Mouse (Mus musculus) heart, embryonic 13.5 days (tissue): ENCODE results near the gene Ppp1r1a. TPM values are rescaled to one million over a fixed set of nuclear protein-coding genes. Genes with fewer than 3 reads are reported as not detected.

Experiments used
- ATAC-seq: fragments of 200-750 bp; cut with Nextera tagmentation; 2 replicates; pipeline ENCODE4 v1.8.0; 2017; ENCODE audit warnings: moderate TSS enrichment; ENCODE audit not compliant: insufficient number of reproducible peaks, low FRiP score, low TSS enrichment; ENCODE audit errors: extremely low read depth
- H3K27ac ChIP-seq: fragments of 300-500 bp; sonication (generic); replicated peaks from 2 replicates; pipeline ENCODE4 v1.5.1; 2015; ENCODE audit warnings: moderate library complexity, mild to moderate bottlenecking, inconsistent platforms
- H3K27me3 ChIP-seq: fragments of 300-500 bp; sonication (generic); replicated peaks from 2 replicates; pipeline ENCODE4 v1.6.1; 2015; ENCODE audit warnings: mild to moderate bottlenecking, inconsistent platforms
- H3K36me3 ChIP-seq: fragments of 300-500 bp; sonication (generic); 2 replicates; pipeline ENCODE4 v1.6.1; 2015; ENCODE audit warnings: mild to moderate bottlenecking, inconsistent platforms
- H3K4me1 ChIP-seq: fragments of 300-500 bp; sonication (generic); 2 replicates; pipeline ENCODE4 v1.6.1; 2015; ENCODE audit warnings: inconsistent platforms
- H3K4me2 ChIP-seq: fragments of 300-500 bp; sonication (generic); 2 replicates; pipeline ENCODE4 v1.6.1; 2015; ENCODE audit warnings: inconsistent platforms, mild to moderate bottlenecking, moderate library complexity
- H3K4me3 ChIP-seq: fragments of 300-500 bp; sonication (generic); 2 replicates; pipeline ENCODE4 v1.5.1; 2015; ENCODE audit warnings: moderate library complexity, mild to moderate bottlenecking, inconsistent platforms
- H3K9ac ChIP-seq: fragments of 300-500 bp; sonication (generic); 2 replicates; pipeline ENCODE4 v1.6.1; 2015; ENCODE audit warnings: inconsistent platforms, mild to moderate bottlenecking, moderate library complexity
- H3K9me3 ChIP-seq: fragments of 300-500 bp; sonication (generic); 2 replicates; pipeline ENCODE4 v1.6.1; 2016; ENCODE audit warnings: inconsistent platforms
- WGBS: fragments of 180-500 bp; shearing (Covaris S2); methylation state at CpG from one replicate; pipeline ENCODE4 v1.1.7; 2015; ENCODE audit warnings: mixed read lengths; 5-methylcytosine and 5-hydroxymethylcytosine counted together
- polyA plus RNA-seq: library from polyadenylated mRNA; unstranded; fragments of >200 nt; fragmentation: Nextera tagmentation; extraction: Ambion mirVana; gene quantifications from 2 replicates; pipeline ENCODE4 v1.2.1, GENCODE M21; 2015

Ppp1r1a gene
- polyA plus RNA-seq, 1 experiment from 2014 or later, result 77.8 TPM

GRCm38 (mm10) chr15:103488336-103488735, 49.5 kb downstream of the Ppp1r1a start:
- WGBS, result 52% methylated on average over 4 of the region's 4 CpGs
- no peak overlapping the region for H3K4me2 ChIP-seq
- no peaks in the 10 kb centered on the region for H3K27me3 ChIP-seq
- H3K9me3 ChIP-seq, result no peaks in the 10 kb centered on the region
- no peak overlapping the region for H3K9ac ChIP-seq
- ATAC-seq, result no peak
- H3K4me3 ChIP-seq, result no peak overlapping the region
- no peak overlapping the region for H3K27ac ChIP-seq
- H3K36me3 ChIP-seq, result no peaks in the 10 kb centered on the region
- peaks cover 5% of the 10 kb centered on the region for H3K4me1 ChIP-seq

- Histone ChIP-seq H3K4me3 (no peak overlapping the region), H3K36me3 (no peaks in the 10 kb centered on the region), H3K4me2 (no peak overlapping the region), H3K9ac (no peak overlapping the region), H3K27ac (no peak overlapping the region), H3K9me3 (no peaks in the 10 kb centered on the region), H3K4me1 (peaks cover 5% of the 10 kb centered on the region), H3K27me3 (no peaks in the 10 kb centered on the region)
- ATAC-seq, result no peak
- WGBS, result 43% methylated on average over 1 of the region's 1 CpGs
These were observed 51.1 kb downstream of the Ppp1r1a start for GRCm38 (mm10) chr15:103486658-103487057.

GRCm38 (mm10) chr15:103485106-103485505, 52.7 kb downstream of the Ppp1r1a start:
- no peak overlapping the region for H3K9ac ChIP-seq
- no peaks in the 10 kb centered on the region for H3K27me3 ChIP-seq
- ATAC-seq, result no peak
- H3K4me2 ChIP-seq, result no peak overlapping the region
- H3K4me3 ChIP-seq, result no peak overlapping the region
- peaks cover 5% of the 10 kb centered on the region for H3K4me1 ChIP-seq
- H3K27ac ChIP-seq, result no peak overlapping the region
- H3K9me3 ChIP-seq, result no peaks in the 10 kb centered on the region
- 44% methylated on average over 3 of the region's 3 CpGs for WGBS
- no peaks in the 10 kb centered on the region for H3K36me3 ChIP-seq

- no peak overlapping the region for H3K27ac ChIP-seq
- H3K4me1 ChIP-seq, result peaks cover 5% of the 10 kb centered on the region
- no peak overlapping the region for H3K4me3 ChIP-seq
- no peak overlapping the region for H3K4me2 ChIP-seq
- H3K9ac ChIP-seq, result no peak overlapping the region
- no peaks in the 10 kb centered on the region for H3K27me3 ChIP-seq
- ATAC-seq, result no peak
- no peaks in the 10 kb centered on the region for H3K36me3 ChIP-seq
- 42% methylated on average over 2 of the region's 2 CpGs for WGBS
- no peaks in the 10 kb centered on the region for H3K9me3 ChIP-seq
These were observed 53.3 kb downstream of the Ppp1r1a start for GRCm38 (mm10) chr15:103484490-103484889.

GRCm38 (mm10) chr15:103482488-103482887, 55.3 kb downstream of the Ppp1r1a start:
- Histone ChIP-seq H3K4me1 (no peaks in the 10 kb centered on the region), H3K4me2 (no peak overlapping the region), H3K27me3 (no peaks in the 10 kb centered on the region), H3K9me3 (no peaks in the 10 kb centered on the region), H3K9ac (no peak overlapping the region), H3K4me3 (no peak overlapping the region), H3K36me3 (no peaks in the 10 kb centered on the region), H3K27ac (no peak overlapping the region)
- no peak for ATAC-seq
- 0% methylated on average over 1 of the region's 1 CpGs for WGBS

Other genes with a start within 250 kb of the Ppp1r1a start
- gene Gpr84, start 227.4 kb downstream of the Ppp1r1a start, polyA plus RNA-seq, result 0.28 and 0.36 TPM in 2 replicates
- 8.3 and 8.9 TPM in 2 replicates for gene Zfp385a, start 197.9 kb downstream of the Ppp1r1a start, polyA plus RNA-seq
- 76.4 and 78.0 TPM in 2 replicates for gene Itga5, start 171.2 kb downstream of the Ppp1r1a start, polyA plus RNA-seq
- 41.5 and 52.4 TPM in 2 replicates for gene Gtsf1, start 107.5 kb downstream of the Ppp1r1a start, polyA plus RNA-seq
- not detected in 2 replicates for gene Gtsf2, start 89.5 kb downstream of the Ppp1r1a start, polyA plus RNA-seq
- 1.9 and 2.0 TPM in 2 replicates for gene Nckap1l, start 84.2 kb downstream of the Ppp1r1a start, polyA plus RNA-seq
- 2.7 and 4.2 TPM in 2 replicates for gene Pde1b, start 35.0 kb downstream of the Ppp1r1a start, polyA plus RNA-seq
- gene Glycam1, start 27.1 kb upstream of the Ppp1r1a start, polyA plus RNA-seq, result not detected in 2 replicates
- not detected in 2 replicates for gene Mucl1, start 217.5 kb upstream of the Ppp1r1a start, polyA plus RNA-seq